Mouse (Mus musculus): ENCODE results near the gene Olfr24.

GRCm38 (mm10) chr9:18721011-18721410 lies 42.8 kb downstream of the Olfr24 start:
- TF ChIP-seq POLR2A (IDR thresholded peaks at IDR 0.05; ENCODE audit: insufficient read depth, low read length) (no peak), CTCF (IDR thresholded peaks at IDR 0.05; ENCODE audit: low read depth, low read length) (no peak), EP300 (IDR thresholded peaks at IDR 0.05; ENCODE audit: insufficient read depth, low read depth, low read length) (peak; percentile 42; the same call in 1 of the 2 replicates)

Measured in ES-Bruce4 (cell line).